ENCODE assay signal across 7 mouse cellular contexts in the genomic region with DNA sequence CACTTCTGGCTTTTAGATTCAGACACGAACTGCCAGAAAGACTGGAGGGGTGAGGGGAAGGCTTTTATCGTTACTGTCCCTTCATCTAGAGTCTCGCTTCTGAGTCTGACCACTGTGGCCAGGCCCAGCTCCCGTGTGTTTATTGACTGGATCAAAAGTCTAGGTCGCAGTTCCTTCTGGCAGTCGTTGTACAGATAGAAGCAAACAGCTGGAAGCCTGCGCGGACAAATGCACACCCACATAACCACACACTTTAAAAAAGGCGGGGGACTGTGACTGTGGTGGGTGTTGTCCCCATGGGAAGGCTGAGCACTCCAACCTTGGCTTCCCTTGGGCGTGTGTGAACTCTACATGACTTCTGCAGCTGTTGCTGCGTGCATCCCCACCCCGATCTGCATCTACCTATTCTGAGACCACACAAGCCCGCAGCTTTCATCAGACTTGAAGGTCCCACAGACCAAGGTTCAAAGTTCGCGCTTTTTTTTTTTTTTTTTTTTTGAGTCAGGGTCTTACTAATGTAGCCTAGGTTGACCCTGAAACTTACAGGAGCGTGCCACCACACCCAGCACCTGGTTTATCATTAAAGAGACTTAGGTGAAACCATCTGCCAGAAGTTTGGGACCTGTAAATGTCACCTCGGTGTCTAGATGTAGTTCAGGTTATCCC. TPM values are rescaled to one million over a fixed set of nuclear protein-coding genes. Genes with fewer than 3 reads are reported as not detected.
DNase-seq lines count a peak whose midpoint lies in the region; ATAC-seq and TF ChIP-seq lines count a peak whose summit lies in the region.

No protein-coding gene starts in this region.

- no peaks in the 10 kb centered on the region for H3K27me3 ChIP-seq in C2C12 (ENCODE audit: control insufficient read depth, insufficient read depth, insufficient read length)
- H3K27me3 ChIP-seq in G1E (ENCODE audit: insufficient read depth, low read length), result peaks cover 92% of the 10 kb centered on the region
- peaks cover 28% of the 10 kb centered on the region; the same call in 1 of the 2 replicates for H3K27me3 ChIP-seq in forebrain, embryonic 13.5 days
- peaks cover 58% of the 10 kb centered on the region for H3K27me3 ChIP-seq in hindbrain, embryonic 12.5 days
- no peaks in the 10 kb centered on the region for H3K27me3 ChIP-seq in limb, embryonic 14.5 days (ENCODE audit: control insufficient read depth, insufficient read depth, low read length)
- peaks cover 9% of the 10 kb centered on the region for H3K27me3 ChIP-seq in midbrain, embryonic 16.5 days (ENCODE audit: control insufficient read depth, insufficient read depth, low read depth, low read length)

- H3K79me2 ChIP-seq in C2C12 (ENCODE audit: control insufficient read depth, insufficient read depth), result no peaks in the 10 kb centered on the region

- no peak overlapping the region for H3K27ac ChIP-seq in forebrain, embryonic 13.5 days
- no peak overlapping the region for H3K27ac ChIP-seq in hindbrain, embryonic 12.5 days
- H3K27ac ChIP-seq in limb, embryonic 14.5 days (replicated peaks; ENCODE audit: low read depth, low read length), result peak overlapping the region; percentile 59
- no peak overlapping the region for H3K27ac ChIP-seq in midbrain, embryonic 16.5 days (ENCODE audit: low read length)

- H3K36me3 ChIP-seq in C2C12 (ENCODE audit: control insufficient read depth, insufficient read depth), result no peaks in the 10 kb centered on the region
- no peaks in the 10 kb centered on the region for H3K36me3 ChIP-seq in G1E (replicated peaks)
- no peaks in the 10 kb centered on the region for H3K36me3 ChIP-seq in forebrain, embryonic 13.5 days (ENCODE audit: poor library complexity, severe bottlenecking)
- H3K36me3 ChIP-seq in hindbrain, embryonic 12.5 days, result no peaks in the 10 kb centered on the region
- no peaks in the 10 kb centered on the region for H3K36me3 ChIP-seq in limb, embryonic 14.5 days (ENCODE audit: control insufficient read depth, insufficient read depth, low read length)
- H3K36me3 ChIP-seq in midbrain, embryonic 16.5 days (ENCODE audit: control insufficient read depth, insufficient read depth, low read length), result no peaks in the 10 kb centered on the region

- WGBS in forebrain, embryonic 13.5 days, result 22% methylated on average over 17 of the region's 17 CpGs
- WGBS in hindbrain, embryonic 12.5 days, result 12% methylated on average over 17 of the region's 17 CpGs
- WGBS in limb, embryonic 14.5 days, result 10% methylated on average over 17 of the region's 17 CpGs
- 27% methylated on average over 17 of the region's 17 CpGs for WGBS in midbrain, embryonic 16.5 days

- H3K4me2 ChIP-seq in forebrain, embryonic 13.5 days, result peak overlapping the region; percentile 90
- peak overlapping the region; percentile 93 for H3K4me2 ChIP-seq in hindbrain, embryonic 12.5 days (replicated peaks)
- H3K4me2 ChIP-seq in limb, embryonic 14.5 days (replicated peaks; ENCODE audit: low read depth, low read length, severe bottlenecking), result peak overlapping the region; percentile 90
- H3K4me2 ChIP-seq in midbrain, embryonic 16.5 days (ENCODE audit: low read length), result peak overlapping the region; percentile 94

- TF ChIP-seq CTCF in C2C12 (IDR thresholded peaks at IDR 0.05; ENCODE audit: control insufficient read depth, insufficient read depth, insufficient read length) (no peak), G1E (IDR thresholded peaks at IDR 0.05; ENCODE audit: low read depth, low read length) (no peak)

- no peak overlapping the region for H3K9ac ChIP-seq in forebrain, embryonic 13.5 days
- H3K9ac ChIP-seq in hindbrain, embryonic 12.5 days, result peak overlapping the region; percentile 57; the same call in 1 of the 2 replicates
- no peak overlapping the region for H3K9ac ChIP-seq in limb, embryonic 14.5 days (ENCODE audit: low read depth, low read length, severe bottlenecking)
- H3K9ac ChIP-seq in midbrain, embryonic 16.5 days (ENCODE audit: low read depth, low read length), result peak overlapping the region; percentile 69; the same call in 1 of the 2 replicates

- H3K4me3 ChIP-seq in C2C12 (ENCODE audit: insufficient read depth, poor library complexity, severe bottlenecking), result no peak overlapping the region
- H3K4me3 ChIP-seq in G1E (ENCODE audit: low read depth, low read length), result peak overlapping the region; percentile 69; the same call in 1 of the 2 replicates
- H3K4me3 ChIP-seq in forebrain, embryonic 13.5 days, result peak overlapping the region; percentile 46; the same call in 1 of the 2 replicates
- H3K4me3 ChIP-seq in hindbrain, embryonic 12.5 days, result peak overlapping the region; percentile 45
- H3K4me3 ChIP-seq in limb, embryonic 14.5 days (replicated peaks; ENCODE audit: low read length), result peak overlapping the region; percentile 39
- peak overlapping the region; percentile 54 for H3K4me3 ChIP-seq in midbrain, embryonic 16.5 days (ENCODE audit: low read depth, low read length)

- TF ChIP-seq POLR2A in limb, embryonic 14.5 days (IDR thresholded peaks at IDR 0.05; ENCODE audit: borderline replicate concordance, extremely low read depth, insufficient read depth, insufficient read length), result no peak

- ATAC-seq in G1E (ENCODE audit: extremely low read depth, insufficient number of reproducible peaks, low FRiP score, poor library complexity, severe bottlenecking), result no peak
- peak; percentile 13 for ATAC-seq in forebrain, embryonic 13.5 days
- no peak; the same call in 1 of the 2 replicates for ATAC-seq in hindbrain, embryonic 12.5 days (ENCODE audit: low FRiP score)
- peak; percentile 10 for ATAC-seq in limb, embryonic 14.5 days (ENCODE audit: low FRiP score, low read depth)
- peak; percentile 22; the same call in 1 of the 2 replicates for ATAC-seq in midbrain, embryonic 16.5 days

- H3K4me1 ChIP-seq in G1E (ENCODE audit: insufficient read depth, low read depth, low read length), result peaks cover 34% of the 10 kb centered on the region
- H3K4me1 ChIP-seq in forebrain, embryonic 13.5 days, result peaks cover 19% of the 10 kb centered on the region
- H3K4me1 ChIP-seq in hindbrain, embryonic 12.5 days, result peaks cover 21% of the 10 kb centered on the region
- peaks cover 24% of the 10 kb centered on the region for H3K4me1 ChIP-seq in limb, embryonic 14.5 days (ENCODE audit: control insufficient read depth, insufficient read depth, low read length)
- H3K4me1 ChIP-seq in midbrain, embryonic 16.5 days (ENCODE audit: control insufficient read depth, insufficient read depth, low read length), result peaks cover 13% of the 10 kb centered on the region

- peak overlapping the region; percentile 5 for H3ac ChIP-seq in C2C12 (ENCODE audit: control insufficient read depth, insufficient read length, low read depth)

- H3K9me3 ChIP-seq in G1E (replicated peaks), result no peaks in the 10 kb centered on the region
- no peaks in the 10 kb centered on the region for H3K9me3 ChIP-seq in forebrain, embryonic 13.5 days (replicated peaks)
- H3K9me3 ChIP-seq in hindbrain, embryonic 12.5 days (replicated peaks), result no peaks in the 10 kb centered on the region
- no peaks in the 10 kb centered on the region for H3K9me3 ChIP-seq in limb, embryonic 14.5 days (ENCODE audit: control insufficient read depth, low read length)
- H3K9me3 ChIP-seq in midbrain, embryonic 16.5 days (replicated peaks; ENCODE audit: control insufficient read depth, low read length, poor library complexity, severe bottlenecking), result no peaks in the 10 kb centered on the region

- H3K79me3 ChIP-seq in C2C12 (ENCODE audit: low read depth), result no peaks in the 10 kb centered on the region

- peak; percentile 19 for DNase-seq in G1E (ENCODE audit: low spot score)
- DNase-seq in limb, embryonic 14.5 days (ENCODE audit: low spot score), result peak; percentile 62
- DNase-seq in layer of hippocampus, adult 9-11 months, result no peak

TF ChIP-seq in C2C12, 6 proteins besides CTCF, POLR2A, EP300 and RAD21:
- TF ChIP-seq MYOD1 (IDR thresholded peaks at IDR 0.05; ENCODE audit: control insufficient read depth, insufficient read length, low read depth), result peak; percentile 98
- TF ChIP-seq FOSL1 (IDR thresholded peaks at IDR 0.05; ENCODE audit: insufficient read depth, low read length, poor library complexity, severe bottlenecking), result no peak
- no peak for TF ChIP-seq MYOG (IDR thresholded peaks at IDR 0.05; ENCODE audit: control insufficient read depth, extremely low read depth, insufficient read length)

RNA-seq across cellular contexts. Expression of a gene that starts 54.5 kb away (rescaled TPM):
- 41.9 TPM for polyA plus RNA-seq in C2C12 (2012; fragmentation: generic; extraction: Trizol)
- total RNA-seq in G1E (2014; fragmentation: Nextera tagmentation), result 56.9 and 58.8 TPM in 2 replicates
- total RNA-seq in G1E (2017), result 80.3 and 80.7 TPM in 2 replicates
- polyA plus RNA-seq in G1E (2012), result 58.2 and 71.0 TPM in 2 replicates
- polyA plus RNA-seq in forebrain, embryonic 13.5 days (2015; fragmentation: Nextera tagmentation; extraction: Ambion mirVana), result 29.9 and 30.4 TPM in 2 replicates
- 39.5 and 40.3 TPM in 2 replicates for polyA plus RNA-seq in hindbrain, embryonic 12.5 days (2016; fragmentation: Nextera tagmentation; extraction: Ambion mirVana)
- 143 and 188 TPM in 2 replicates for polyA plus RNA-seq in limb, embryonic 14.5 days (2012; rRNA removed)
- 71.9 and 73.4 TPM in 2 replicates for polyA plus RNA-seq in limb, embryonic 14.5 days (2014; fragmentation: Nextera tagmentation; extraction: Ambion mirVana)
- 7.6 and 9.4 TPM in 2 replicates for polyA plus RNA-seq in midbrain, embryonic 16.5 days (2015; fragmentation: Nextera tagmentation; extraction: Ambion mirVana)

Comparison
In these comparisons a context has a peak if more than half of its experiments do, and no peak if none do; other contexts are left out.
1. ATAC-seq: peak in forebrain, embryonic 13.5 days (single experiment), limb, embryonic 14.5 days (single experiment) and midbrain, embryonic 16.5 days (single experiment); none in G1E (single experiment) and hindbrain, embryonic 12.5 days (single experiment).
2. H3K9ac ChIP-seq: peak in hindbrain, embryonic 12.5 days (single experiment) and midbrain, embryonic 16.5 days (single experiment); none in forebrain, embryonic 13.5 days (single experiment) and limb, embryonic 14.5 days (single experiment).
3. Peak in every context shown above with its lines, with median percentiles within 50 percentile points of each other: H3K4me2 ChIP-seq.